Comparison of ENCODE assay signal across 17 mouse cellular contexts in genomic region chr12:69210056-69210979, GRCm38 (mm10). TPM values are rescaled to one million over a fixed set of nuclear protein-coding genes. Genes with fewer than 3 reads are reported as not detected.
DNase-seq lines count a peak whose midpoint lies in the region; ATAC-seq and TF ChIP-seq lines count a peak whose summit lies in the region.
"Had no signal": no experiment of that assay in that cellular context is flagged by ENCODE, and none has a peak within 500 bp of the region (broad histone marks: within the 10 kb centered on the region; RNA-seq: fewer than 3 reads in every experiment).

No protein-coding gene starts in this region.

- H3K27me3 ChIP-seq in heart, embryonic 10.5 days (ENCODE audit: insufficient read depth, poor library complexity, severe bottlenecking): no peaks in the 10 kb centered on the region
- H3K27me3 ChIP-seq in kidney, postnatal 0 days (ENCODE audit: insufficient read depth, low read length): no peaks in the 10 kb centered on the region
- H3K27me3 ChIP-seq in embryonic facial prominence, embryonic 14.5 days (replicated peaks; ENCODE audit: control insufficient read depth, insufficient read depth, low read length): no peaks in the 10 kb centered on the region

- intact Hi-C loops in gastrocnemius, postnatal 14 days (cut with DNase I; ENCODE audit: low total_unique reads): loop anchor here (10.0 kb wide), 1 partner anchor 124 kb away; no protein-coding TSS in a partner anchor
- intact Hi-C loops in left cerebral cortex, postnatal 4 days (cut with DNase I): no loop called here

- H3K4me1 ChIP-seq in heart, embryonic 10.5 days: no peaks in the 10 kb centered on the region
- no peaks in the 10 kb centered on the region for H3K4me1 ChIP-seq in kidney, postnatal 0 days (replicated peaks; ENCODE audit: insufficient read depth, low read length)
- H3K4me1 ChIP-seq in embryonic facial prominence, embryonic 14.5 days (ENCODE audit: control insufficient read depth, insufficient read depth, low read length): no peaks in the 10 kb centered on the region

- ATAC-seq in kidney, postnatal 0 days (replicated peaks; ENCODE audit: low FRiP score, low read depth): peak; percentile 26; the same call in 1 of the 2 replicates
- peak; percentile 76 for ATAC-seq in embryonic facial prominence, embryonic 14.5 days (ENCODE audit: low read depth)
- ATAC-seq: intestine, postnatal 0 days; lung, postnatal 0 days; midbrain, embryonic 16.5 days had no signal

- H3K9ac ChIP-seq in kidney, postnatal 0 days (ENCODE audit: low read depth, low read length): no peak overlapping the region
- no peak overlapping the region for H3K9ac ChIP-seq in embryonic facial prominence, embryonic 14.5 days (ENCODE audit: low read depth, low read length)
- H3K9ac ChIP-seq: hindbrain, embryonic 14.5 days; liver, embryonic 14.5 days had no signal

- peaks cover 79% of the 10 kb centered on the region for H3K36me3 ChIP-seq in heart, embryonic 10.5 days
- peaks cover 23% of the 10 kb centered on the region; the same call in 1 of the 2 replicates for H3K36me3 ChIP-seq in kidney, postnatal 0 days (ENCODE audit: insufficient read depth, low read length)
- H3K36me3 ChIP-seq in embryonic facial prominence, embryonic 14.5 days (ENCODE audit: control insufficient read depth, insufficient read depth, low read length): peaks cover 73% of the 10 kb centered on the region

- WGBS in heart, embryonic 10.5 days: 89% methylated on average over 18 of the region's 18 CpGs
- WGBS in kidney, postnatal 0 days: 84% methylated on average over 18 of the region's 18 CpGs
- WGBS in embryonic facial prominence, embryonic 14.5 days: 82% methylated on average over 18 of the region's 18 CpGs

- no peak overlapping the region for H3K27ac ChIP-seq in heart, embryonic 10.5 days
- H3K27ac ChIP-seq in kidney, postnatal 0 days: no peak overlapping the region
- H3K27ac ChIP-seq in embryonic facial prominence, embryonic 14.5 days (replicated peaks; ENCODE audit: low read depth, low read length): no peak overlapping the region
- H3K27ac ChIP-seq: gastrocnemius, adult 2 months; hindbrain, embryonic 14.5 days; liver, embryonic 14.5 days had no signal

- H3K4me3 ChIP-seq in heart, embryonic 10.5 days: no peak overlapping the region
- H3K4me3 ChIP-seq in kidney, postnatal 0 days (replicated peaks; ENCODE audit: low read depth, low read length): no peak overlapping the region
- H3K4me3 ChIP-seq in embryonic facial prominence, embryonic 14.5 days (ENCODE audit: low read depth, low read length): no peak overlapping the region
- H3K4me3 ChIP-seq: gastrocnemius, adult 2 months had no signal

- no peak for TF ChIP-seq CTCF in kidney, postnatal 0 days (IDR thresholded peaks at IDR 0.05; ENCODE audit: low read depth)

- peak; percentile 68 for DNase-seq in heart, embryonic 10.5 days (ENCODE audit: low spot score)
- DNase-seq in heart, adult 8-10 months (ENCODE audit: low spot score): no peak
- DNase-seq in kidney, postnatal 0 days (ENCODE audit: low spot score): no peak
- no peak for DNase-seq in kidney, adult 11 months
- DNase-seq in embryonic facial prominence, embryonic 14.5 days (ENCODE audit: low spot score): peak; percentile 22
- DNase-seq in gastrocnemius, postnatal 14 days: no peak
- DNase-seq in left cerebral cortex, postnatal 4 days: no peak
- DNase-seq: adrenal gland, adult 8-10 months; cerebellum, adult 11-12 months; cerebellum, postnatal 36 days; gastrocnemius, adult 2 months had no signal

- no peaks in the 10 kb centered on the region for H3K9me3 ChIP-seq in heart, embryonic 10.5 days
- no peaks in the 10 kb centered on the region for H3K9me3 ChIP-seq in kidney, postnatal 0 days (replicated peaks; ENCODE audit: low read length)
- no peaks in the 10 kb centered on the region for H3K9me3 ChIP-seq in embryonic facial prominence, embryonic 14.5 days (ENCODE audit: control insufficient read depth, low read length)

- no peak overlapping the region for H3K4me2 ChIP-seq in kidney, postnatal 0 days (ENCODE audit: low read length)
- no peak overlapping the region for H3K4me2 ChIP-seq in embryonic facial prominence, embryonic 14.5 days (ENCODE audit: low read depth, low read length)
- H3K4me2 ChIP-seq: hindbrain, embryonic 14.5 days had no signal

RNA-seq across cellular contexts. Expression of gene Gm49384, which starts 6.3 kb away (rescaled TPM):
- polyA plus RNA-seq in heart, embryonic 10.5 days (2016; fragmentation: Nextera tagmentation; extraction: Ambion mirVana): 24.3 and 29.5 TPM in 2 replicates
- 1 to 10 TPM; 2.3 to 4.1 (median 3.3) TPM for total RNA-seq in heart, adult 8-10 months (2022)
- 17.1 and 19.2 TPM in 2 replicates for polyA plus RNA-seq in kidney, postnatal 0 days (2015; fragmentation: Nextera tagmentation; extraction: Ambion mirVana)
- polyA plus RNA-seq in embryonic facial prominence, embryonic 14.5 days (2014; fragmentation: Nextera tagmentation; extraction: Ambion mirVana): 18.4 and 19.4 TPM in 2 replicates
- 1 to 10 TPM; 1.4 to 2.0 TPM for total RNA-seq in gastrocnemius, postnatal 14 days (2021)
- 1 to 10 TPM; 4.4 to 7.0 TPM for total RNA-seq in left cerebral cortex, postnatal 4 days (2021)
- polyA plus RNA-seq: small intestine, adult 2 months had no signal

RNA-seq across cellular contexts. Expression of gene Dnaaf2, which starts 12.1 kb away (rescaled TPM):
- 9.3 and 13.0 TPM in 2 replicates for polyA plus RNA-seq in heart, embryonic 10.5 days (2016; fragmentation: Nextera tagmentation; extraction: Ambion mirVana)
- total RNA-seq in heart, adult 8-10 months (2022): under 1 TPM; 0.57 to 0.73 (median 0.65) TPM
- polyA plus RNA-seq in kidney, postnatal 0 days (2015; fragmentation: Nextera tagmentation; extraction: Ambion mirVana): 7.4 and 7.5 TPM in 2 replicates
- 5.5 and 6.0 TPM in 2 replicates for polyA plus RNA-seq in embryonic facial prominence, embryonic 14.5 days (2014; fragmentation: Nextera tagmentation; extraction: Ambion mirVana)
- under 1 TPM; 0.24 to 0.66 TPM for total RNA-seq in gastrocnemius, postnatal 14 days (2021)
- 1 to 10 TPM; 2.5 to 2.6 TPM for total RNA-seq in left cerebral cortex, postnatal 4 days (2021)

RNA-seq across cellular contexts. Expression of gene Gm49383, which starts 13.4 kb away (rescaled TPM):
- 27.3 and 35.2 TPM in 2 replicates for polyA plus RNA-seq in heart, embryonic 10.5 days (2016; fragmentation: Nextera tagmentation; extraction: Ambion mirVana)
- total RNA-seq in heart, adult 8-10 months (2022): 1 to 10 TPM; 2.6 to 4.0 (median 3.3) TPM
- 15.2 and 19.8 TPM in 2 replicates for polyA plus RNA-seq in kidney, postnatal 0 days (2015; fragmentation: Nextera tagmentation; extraction: Ambion mirVana)
- polyA plus RNA-seq in embryonic facial prominence, embryonic 14.5 days (2014; fragmentation: Nextera tagmentation; extraction: Ambion mirVana): 18.2 and 23.2 TPM in 2 replicates
- total RNA-seq in gastrocnemius, postnatal 14 days (2021): 1 to 10 TPM; 1.5 to 2.8 TPM
- 1 to 10 TPM; 6.1 to 7.4 TPM for total RNA-seq in left cerebral cortex, postnatal 4 days (2021)

RNA-seq across cellular contexts. Expression of gene Pole2, which starts 17.7 kb away (rescaled TPM):
- 20.9 and 28.7 TPM in 2 replicates for polyA plus RNA-seq in heart, embryonic 10.5 days (2016; fragmentation: Nextera tagmentation; extraction: Ambion mirVana)
- under 1 TPM; 0.17 to 0.65 (median 0.35) TPM for total RNA-seq in heart, adult 8-10 months (2022)
- 15.3 and 17.7 TPM in 2 replicates for polyA plus RNA-seq in kidney, postnatal 0 days (2015; fragmentation: Nextera tagmentation; extraction: Ambion mirVana)
- polyA plus RNA-seq in embryonic facial prominence, embryonic 14.5 days (2014; fragmentation: Nextera tagmentation; extraction: Ambion mirVana): 21.4 and 23.9 TPM in 2 replicates
- total RNA-seq in gastrocnemius, postnatal 14 days (2021): 1 to 10 TPM in 1 of 2 experiments, under 1 TPM in 1; 0.80 to 1.7 TPM
- 1 to 10 TPM; 2.4 to 2.7 TPM for total RNA-seq in left cerebral cortex, postnatal 4 days (2021)

RNA-seq across cellular contexts. Expression of gene Mgat2, which starts 26.4 kb away (rescaled TPM):
- 43.2 and 49.6 TPM in 2 replicates for polyA plus RNA-seq in heart, embryonic 10.5 days (2016; fragmentation: Nextera tagmentation; extraction: Ambion mirVana)
- total RNA-seq in heart, adult 8-10 months (2022): 10 to 100 TPM; 16.6 to 19.7 (median 16.9) TPM
- 70.0 and 81.5 TPM in 2 replicates for polyA plus RNA-seq in kidney, postnatal 0 days (2015; fragmentation: Nextera tagmentation; extraction: Ambion mirVana)
- 65.5 and 66.1 TPM in 2 replicates for polyA plus RNA-seq in embryonic facial prominence, embryonic 14.5 days (2014; fragmentation: Nextera tagmentation; extraction: Ambion mirVana)
- 10 to 100 TPM; 11.7 to 16.1 TPM for total RNA-seq in gastrocnemius, postnatal 14 days (2021)
- total RNA-seq in left cerebral cortex, postnatal 4 days (2021): 10 to 100 TPM; 36.0 to 40.1 TPM

Comparison
In these comparisons a context has a peak if more than half of its experiments do, and no peak if none do; other contexts are left out.
1. DNase-seq: peak in heart, embryonic 10.5 days (single experiment) and embryonic facial prominence, embryonic 14.5 days (single experiment); none in heart, adult 8-10 months (single experiment), kidney, postnatal 0 days (single experiment), kidney, adult 11 months (single experiment), gastrocnemius, postnatal 14 days (single experiment) and left cerebral cortex, postnatal 4 days (single experiment).